Mouse (Mus musculus) sigmoid colon, adult 10 weeks (tissue): Measurements from ENCODE around the gene Tubgcp4. TPM values are rescaled to one million over a fixed set of nuclear protein-coding genes. Genes with fewer than 3 reads are reported as not detected.

Source experiments
- polyA plus RNA-seq: library from polyadenylated mRNA; stranded (reverse); fragments of 350-450 nt; fragmentation: Illumina TruSeq; extraction: RNeasy Lipid Tissue Mini Kit (QIAGEN cat#74804); gene quantifications from one replicate; pipeline ENCODE4 v1.2.3, GENCODE M21; 2014; ENCODE audit warnings: low read depth, low replicate concordance

The Tubgcp4 gene
- polyA plus RNA-seq = 121 TPM

DNA sequence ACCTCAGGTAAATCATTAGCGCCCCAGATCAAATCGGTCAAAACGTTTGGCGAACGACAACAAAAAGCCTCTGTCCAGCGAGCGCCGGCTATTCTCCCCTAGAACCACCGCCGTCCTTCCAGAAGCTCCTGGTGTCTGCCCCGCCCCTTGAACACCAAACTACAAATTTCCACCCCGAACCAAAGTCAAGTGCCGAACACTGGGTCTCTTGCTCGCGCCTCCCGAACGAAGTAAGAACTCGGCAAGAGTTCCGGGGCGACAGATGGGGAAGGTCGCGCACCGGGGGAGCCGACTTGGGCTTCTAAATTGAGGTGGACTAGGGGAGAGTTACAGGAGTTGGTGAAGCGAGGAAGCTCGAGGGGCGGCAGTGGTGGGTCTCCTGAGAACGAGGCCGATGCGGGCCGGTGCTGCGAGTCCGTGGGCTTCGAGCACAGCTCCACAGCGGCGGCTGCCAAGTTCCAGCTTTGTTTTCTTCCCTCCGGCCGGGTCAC is at the start of gene Tubgcp4:
Gene Tubgcp4, plus strand, starts transcription at position 174 of the 491 bp plus-strand sequence.

DNA sequence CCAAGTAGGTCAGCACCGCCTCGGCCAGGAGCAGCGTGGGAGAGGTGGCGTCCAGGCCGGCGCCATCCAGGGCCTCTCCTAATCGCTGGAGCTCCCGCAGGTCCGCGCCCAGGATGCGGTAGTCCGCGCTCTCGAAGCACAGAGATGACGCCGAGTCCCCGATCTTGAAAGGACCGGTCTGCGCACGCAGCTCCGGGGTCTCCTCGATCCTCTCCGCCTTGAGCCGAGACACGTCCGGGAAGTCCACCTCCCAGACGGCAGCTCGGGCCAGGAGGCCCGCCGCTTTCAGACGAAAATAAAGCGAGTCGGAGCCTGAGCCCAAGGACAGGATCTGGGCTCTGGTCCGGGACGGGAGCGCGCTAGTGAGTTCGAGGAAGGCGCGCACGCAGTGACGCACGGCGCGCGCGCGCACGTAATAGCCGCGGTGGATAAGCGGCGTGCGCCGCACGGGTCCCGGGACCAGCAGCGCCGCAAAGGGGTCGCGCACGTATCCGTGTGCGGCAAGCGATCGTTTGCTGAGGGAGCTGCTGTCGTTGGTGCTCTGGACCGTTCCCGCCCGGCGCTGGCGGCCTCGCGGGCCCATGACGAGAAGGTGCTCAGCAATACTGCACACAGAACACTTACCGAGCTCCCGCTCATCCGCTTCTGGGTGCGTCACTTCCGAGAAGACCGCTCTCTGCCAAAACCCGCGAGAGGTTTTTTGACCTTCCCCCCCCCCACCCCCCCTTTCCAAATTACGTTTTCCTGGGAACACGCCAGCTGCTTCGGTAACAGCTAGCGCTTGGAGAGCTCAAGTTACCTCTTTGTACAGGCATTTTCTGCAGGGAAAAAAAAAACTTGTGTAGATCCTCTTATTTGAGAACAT is 30.2 kb upstream of the Tubgcp4 start, which contains the start of the genes Adal and Lcmt2:
Gene Adal, plus strand, starts transcription at position 411 of the 865 bp plus-strand sequence.
Gene Lcmt2, minus strand, starts transcription at position 636 of the 865 bp plus-strand sequence.

DNA sequence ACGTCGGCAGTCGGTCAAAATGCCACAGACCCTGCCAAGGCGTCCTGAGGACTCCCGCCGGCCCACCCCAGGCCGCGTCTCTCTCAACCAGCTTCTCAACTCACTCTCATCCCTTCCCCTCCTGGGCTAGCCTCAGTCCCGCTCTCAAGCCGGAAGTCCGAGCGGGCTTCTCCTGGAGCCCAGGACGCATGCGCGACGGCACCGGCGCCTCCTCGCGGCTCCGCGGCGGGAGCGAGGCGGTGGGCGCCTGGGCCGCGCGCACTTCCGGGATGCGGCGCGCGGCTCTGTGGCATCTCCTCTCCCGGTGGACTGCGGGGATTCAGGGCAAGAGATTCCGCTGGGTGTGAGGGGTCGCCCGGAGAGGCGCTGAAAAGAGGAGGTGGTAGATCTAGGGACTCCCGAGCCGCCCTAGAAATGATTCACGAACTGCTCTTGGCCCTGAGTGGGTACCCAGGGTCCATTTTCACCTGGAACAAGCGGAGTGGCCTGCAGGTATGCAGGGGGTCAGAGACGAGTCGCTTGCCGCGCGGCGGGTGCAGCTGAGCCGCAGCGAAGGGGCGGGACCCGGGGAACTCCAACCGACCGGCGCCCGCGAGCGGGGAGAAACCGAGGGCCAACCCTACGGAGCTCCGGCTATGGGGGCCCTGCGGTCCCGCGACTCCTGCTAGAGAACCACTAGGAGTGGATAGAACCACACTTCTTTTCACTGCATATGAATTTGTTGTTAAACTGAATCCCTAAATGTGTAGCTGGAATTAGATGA is 707 bp downstream of the Tubgcp4 start, which contains the start of gene Zscan29:
Gene Zscan29, minus strand, starts transcription at position 146 of the 763 bp plus-strand sequence.

Other genes with a start within 250 kb of the Tubgcp4 start
- 39.2 TPM for gene Ubr1, start 199.9 kb upstream of the Tubgcp4 start, polyA plus RNA-seq
- 49.5 TPM for gene Tmem62, start 193.6 kb upstream of the Tubgcp4 start, polyA plus RNA-seq
- gene Ccndbp1, start 162.3 kb upstream of the Tubgcp4 start, polyA plus RNA-seq = 59.6 TPM
- gene Epb42, start 133.6 kb upstream of the Tubgcp4 start, polyA plus RNA-seq = not detected
- gene Tgm5, start 84.8 kb upstream of the Tubgcp4 start, polyA plus RNA-seq = 0.41 TPM
- 0.19 TPM for gene Tgm7, start 60.9 kb upstream of the Tubgcp4 start, polyA plus RNA-seq
- gene Adal, start 30.2 kb upstream of the Tubgcp4 start, polyA plus RNA-seq = 23.8 TPM
- gene Lcmt2, start 30.0 kb upstream of the Tubgcp4 start, polyA plus RNA-seq = 4.4 TPM
- 27.1 TPM for gene Zscan29, start 471 bp downstream of the Tubgcp4 start, polyA plus RNA-seq
- gene Trp53bp1, start 100.8 kb downstream of the Tubgcp4 start, polyA plus RNA-seq = 15.0 TPM
- 0.88 TPM for gene Map1a, start 118.9 kb downstream of the Tubgcp4 start, polyA plus RNA-seq
- 34.6 TPM for gene Ppip5k1, start 184.7 kb downstream of the Tubgcp4 start, polyA plus RNA-seq
- gene Ckmt1, start 187.1 kb downstream of the Tubgcp4 start, polyA plus RNA-seq = 524 TPM
- not detected for gene Strc, start 216.5 kb downstream of the Tubgcp4 start, polyA plus RNA-seq
- gene Pdia3, start 243.1 kb downstream of the Tubgcp4 start, polyA plus RNA-seq = 1,508 TPM
- gene Catsper2, start 243.1 kb downstream of the Tubgcp4 start, polyA plus RNA-seq = 2.7 TPM